20 mouse cellular contexts compared by ENCODE assay signal in the genomic region with DNA sequence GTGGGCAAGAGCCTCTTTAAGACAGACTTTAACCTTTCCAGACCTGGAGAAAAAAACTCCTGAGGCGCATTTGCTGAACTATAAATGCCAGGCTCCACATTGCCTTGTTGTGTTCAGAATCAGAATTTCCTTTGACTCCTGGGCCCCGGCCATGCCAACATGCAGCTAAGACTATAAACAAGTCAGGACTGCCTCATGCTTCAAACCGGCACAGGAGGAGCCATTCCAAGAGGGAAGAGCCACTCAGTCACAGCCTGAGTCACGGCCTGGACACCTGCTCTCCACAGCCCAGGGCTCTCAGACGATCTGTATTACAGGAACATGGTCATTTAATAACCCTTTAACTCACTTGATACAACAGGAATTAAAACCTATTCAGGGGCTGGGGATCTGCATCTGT.
"Had no signal": no experiment of that assay in that cellular context is flagged by ENCODE, and none has a peak within 500 bp of the region (broad histone marks: within the 10 kb centered on the region; RNA-seq: fewer than 3 reads in every experiment).

No protein-coding gene starts in this region.

- H3K9ac ChIP-seq: limb, embryonic 12.5 days; limb, embryonic 15.5 days; liver, embryonic 14.5 days; liver, postnatal 0 days; lung, embryonic 14.5 days; midbrain, embryonic 13.5 days; neural tube, embryonic 12.5 days; neural tube, embryonic 15.5 days; stomach, embryonic 15.5 days had no signal

- DNase-seq: kidney, postnatal 25 days; layer of hippocampus, postnatal 36 days; left cerebral cortex, postnatal 4 days; liver, postnatal 0 days; lung, embryonic 14.5 days; retina, postnatal 1 day; right cerebral cortex, postnatal 25 days; spleen, adult 18-20 months; thymus, postnatal 25 days had no signal

- H3K4me1 ChIP-seq: stomach, embryonic 15.5 days had no signal

- H3K4me3 ChIP-seq: limb, embryonic 12.5 days; limb, embryonic 15.5 days; midbrain, embryonic 13.5 days; neural tube, embryonic 12.5 days; neural tube, embryonic 15.5 days; stomach, embryonic 15.5 days had no signal

- H3K9me3 ChIP-seq: limb, embryonic 15.5 days; neural tube, embryonic 12.5 days; neural tube, embryonic 15.5 days had no signal

- H3K27me3 ChIP-seq: limb, embryonic 12.5 days; limb, embryonic 15.5 days; midbrain, embryonic 13.5 days; neural tube, embryonic 12.5 days; neural tube, embryonic 15.5 days; stomach, embryonic 15.5 days had no signal

- H3K36me3 ChIP-seq: limb, embryonic 12.5 days; limb, embryonic 15.5 days; midbrain, embryonic 13.5 days; neural tube, embryonic 12.5 days; neural tube, embryonic 15.5 days; stomach, embryonic 15.5 days had no signal

- ATAC-seq: intestine, postnatal 0 days; liver, postnatal 0 days; lung, postnatal 0 days; midbrain, embryonic 13.5 days had no signal

- H3K27ac ChIP-seq: limb, embryonic 12.5 days; limb, embryonic 15.5 days; liver, embryonic 14.5 days; macrophage; midbrain, embryonic 13.5 days; neural tube, embryonic 12.5 days; neural tube, embryonic 15.5 days; stomach, embryonic 15.5 days had no signal

- H3K4me2 ChIP-seq: limb, embryonic 12.5 days; limb, embryonic 15.5 days; liver, embryonic 11.5 days; lung, embryonic 14.5 days; midbrain, embryonic 13.5 days; neural tube, embryonic 12.5 days; neural tube, embryonic 15.5 days; stomach, embryonic 15.5 days had no signal
